Comparison of ENCODE assay signal across 8 mouse cellular contexts in the genomic region with DNA sequence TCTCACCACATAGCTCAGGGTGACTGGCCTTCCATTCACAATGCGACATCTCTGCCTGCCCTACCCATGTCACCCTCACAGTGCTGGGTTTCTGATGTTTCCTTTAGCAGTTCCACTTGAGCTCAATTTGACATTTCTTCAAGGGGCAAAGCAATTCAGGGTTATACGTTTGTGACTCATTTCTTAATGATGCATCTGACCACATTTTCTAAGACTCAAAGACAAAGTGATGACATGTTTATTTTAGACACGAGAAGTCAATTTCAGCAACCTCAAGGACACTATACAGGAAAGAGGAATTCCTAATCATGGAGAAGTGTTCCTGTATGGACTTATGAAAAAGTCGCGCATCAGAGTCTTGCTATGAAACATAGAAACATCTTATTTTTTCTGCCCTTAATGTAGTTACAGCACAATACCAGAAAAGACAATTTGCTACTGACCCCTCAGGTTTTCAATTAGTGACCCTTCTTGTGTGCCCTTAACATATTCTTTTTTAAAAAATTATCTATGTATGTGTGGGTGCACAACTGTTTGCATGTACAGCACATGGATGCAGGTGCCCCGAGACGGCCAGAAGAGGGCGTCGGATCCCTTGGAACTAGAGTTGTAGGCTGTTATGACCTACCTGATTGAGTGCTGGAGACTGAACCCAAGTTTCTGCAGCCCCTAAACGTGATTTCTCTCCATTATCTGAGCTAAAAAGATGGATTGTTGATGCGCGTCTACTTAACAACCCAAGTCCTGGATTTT. TPM values are rescaled to one million over a fixed set of nuclear protein-coding genes. Genes with fewer than 3 reads are reported as not detected.
A peak's percentile ranks its signal among the peaks of the same experiment; 100 is the strongest.
DNase-seq lines count a peak whose midpoint lies in the region; ATAC-seq and TF ChIP-seq lines count a peak whose summit lies in the region.

No protein-coding gene starts in this region.

- H3K27me3 ChIP-seq in heart, adult 2 months (ENCODE audit: control insufficient read depth, insufficient read depth, low read length) = no peaks in the 10 kb centered on the region
- no peaks in the 10 kb centered on the region for H3K27me3 ChIP-seq in myocyte (ENCODE audit: control insufficient read depth, insufficient read depth, insufficient read length)

- TF ChIP-seq POLR2A in heart, adult 2 months (IDR thresholded peaks at IDR 0.05; ENCODE audit: insufficient read depth, low read depth, low read length) = no peak
- TF ChIP-seq POLR2A in myocyte (IDR thresholded peaks at IDR 0.05; ENCODE audit: insufficient read length, low read depth) = no peak

- intact Hi-C loops in heart, adult 2 months (cut with DNase I) = loop anchor here (2.0 to 5.0 kb wide), 4 partner anchors 50 to 200 kb away; a partner anchor contains a TSS

- peak overlapping the region; percentile 69 for H3K4me2 ChIP-seq in myocyte (ENCODE audit: low read depth)

- peak overlapping the region; percentile 87 for H3K27ac ChIP-seq in heart, adult 2 months

- peak overlapping the region; percentile 86 for H3K4me3 ChIP-seq in heart, adult 2 months
- peak overlapping the region; percentile 45 for H3K4me3 ChIP-seq in myocyte

- peaks cover 1% of the 10 kb centered on the region; the same call in 1 of the 2 replicates for H3K4me1 ChIP-seq in heart, adult 2 months (ENCODE audit: control insufficient read depth, insufficient read depth, low read length)

- TF ChIP-seq CTCF in heart, adult 2 months (IDR thresholded peaks at IDR 0.05) = peak; percentile 55

- no peak overlapping the region for H3K9ac ChIP-seq in heart, adult 2 months (ENCODE audit: low read depth, low read length)

- H3K36me3 ChIP-seq in heart, adult 2 months (ENCODE audit: control insufficient read depth, insufficient read depth, low read length) = no peaks in the 10 kb centered on the region
- no peaks in the 10 kb centered on the region for H3K36me3 ChIP-seq in myocyte (ENCODE audit: control insufficient read depth, insufficient read depth)

- no peaks in the 10 kb centered on the region for H3K79me2 ChIP-seq in heart, adult 2 months (replicated peaks; ENCODE audit: control insufficient read depth, insufficient read depth, low read length)
- peaks cover 5% of the 10 kb centered on the region for H3K79me2 ChIP-seq in myocyte (ENCODE audit: control insufficient read depth, insufficient read depth)

- no peak for TF ChIP-seq EP300 in heart, adult 2 months (IDR thresholded peaks at IDR 0.05; ENCODE audit: insufficient read depth, low read depth, low read length)

- H3ac ChIP-seq in myocyte (ENCODE audit: control insufficient read depth, insufficient read length) = no peak overlapping the region

- ATAC-seq in CD4-positive, CD25-positive, alpha-beta regulatory T cell, adult 4 months = peak; percentile 16

- WGBS in heart, adult 2 months = 33% methylated on average over 12 of the region's 12 CpGs

- no peak for DNase-seq in heart, adult 2 months
- DNase-seq in heart, adult 18-20 months = no peak
- peak; percentile 48 for DNase-seq in cerebellum, adult 11-12 months
- peak; percentile 30 for DNase-seq in heart, postnatal 4 days
- peak; percentile 42 for DNase-seq in liver
- DNase-seq in urinary bladder, postnatal 4 days (ENCODE audit: low spot score in 2 of 2) = no peak

TF ChIP-seq in myocyte, 11 proteins besides CTCF, POLR2A, EP300 and RAD21:
- TF ChIP-seq TCF3 (IDR thresholded peaks at IDR 0.05; ENCODE audit: insufficient read length, low read depth) (no peak), E2F4 (IDR thresholded peaks at IDR 0.05; ENCODE audit: insufficient read depth) (no peak), CEBPB (IDR thresholded peaks at IDR 0.05; ENCODE audit: insufficient read depth, poor library complexity, severe bottlenecking) (no peak), REST (IDR thresholded peaks at IDR 0.05; ENCODE audit: insufficient read depth, insufficient read length) (no peak), MYOD1 (IDR thresholded peaks at IDR 0.05; ENCODE audit: control insufficient read depth in 1 of 3, insufficient read length in 2 of 3, low read depth in 2 of 3) (no peak), POLR2AphosphoS2 (IDR thresholded peaks at IDR 0.05; ENCODE audit: insufficient read length, low read depth) (no peak), MAX (IDR thresholded peaks at IDR 0.05; ENCODE audit: low read depth) (no peak), MYOG (IDR thresholded peaks at IDR 0.05; ENCODE audit: control insufficient read depth in 1 of 3, insufficient read depth in 1 of 3, insufficient read length in 2 of 3, low read depth in 2 of 3) (no peak), USF1 (IDR thresholded peaks at IDR 0.05; ENCODE audit: low read depth) (no peak), TCF12 (IDR thresholded peaks at IDR 0.05; ENCODE audit: insufficient read depth, poor library complexity, severe bottlenecking) (no peak), SRF (IDR thresholded peaks at IDR 0.05; ENCODE audit: control insufficient read depth, insufficient read length, low read depth) (no peak)

RNA-seq across cellular contexts. Expression of a gene that starts 0.5 kb away (rescaled TPM):
- total RNA-seq in heart, adult 2 months (2021) = 10 to 100 TPM; 54.1 to 76.7 TPM
- polyA plus RNA-seq in heart, adult 2 months (2012; rRNA removed) = 24.1 and 53.9 TPM in 2 replicates
- 10 to 100 TPM; 51.0 to 54.6 TPM for total RNA-seq in heart, adult 18-20 months (2021)
- polyA plus RNA-seq in CD4-positive, CD25-positive, alpha-beta regulatory T cell, adult 4 months (2017; shearing (Covaris generic)) = 10 to 100 TPM; 12.5 to 13.6 TPM
- total RNA-seq in heart, postnatal 4 days (2021) = 10 to 100 TPM; 22.4 to 22.6 TPM
- 4.2 TPM for polyA plus RNA-seq in myocyte (2012; fragmentation: generic; extraction: Trizol)

RNA-seq across cellular contexts. Expression of a gene that starts 4.3 kb away (rescaled TPM):
- 10 to 100 TPM; 18.7 to 21.3 TPM for total RNA-seq in heart, adult 2 months (2021)
- 13.6 and 22.0 TPM in 2 replicates for polyA plus RNA-seq in heart, adult 2 months (2012; rRNA removed)
- total RNA-seq in heart, adult 18-20 months (2021) = 10 to 100 TPM; 19.9 to 22.7 TPM
- polyA plus RNA-seq in CD4-positive, CD25-positive, alpha-beta regulatory T cell, adult 4 months (2017; shearing (Covaris generic)) = 10 to 100 TPM; 16.8 to 20.7 TPM
- total RNA-seq in heart, postnatal 4 days (2021) = 10 to 100 TPM; 30.7 to 34.1 TPM
- polyA plus RNA-seq in myocyte (2012; fragmentation: generic; extraction: Trizol) = 51.0 TPM

RNA-seq across cellular contexts. Expression of a gene that starts 50.4 kb away (rescaled TPM):
- total RNA-seq in heart, adult 2 months (2021) = 10 to 100 TPM; 64.4 to 69.5 TPM
- 39.3 and 94.6 TPM in 2 replicates for polyA plus RNA-seq in heart, adult 2 months (2012; rRNA removed)
- total RNA-seq in heart, adult 18-20 months (2021) = 10 to 100 TPM; 75.5 to 77.6 TPM
- polyA plus RNA-seq in CD4-positive, CD25-positive, alpha-beta regulatory T cell, adult 4 months (2017; shearing (Covaris generic)) = under 1 TPM; 0.94 to 0.98 TPM
- 10 to 100 TPM; 65.9 to 67.2 TPM for total RNA-seq in heart, postnatal 4 days (2021)
- 2.4 TPM for polyA plus RNA-seq in myocyte (2012; fragmentation: generic; extraction: Trizol)

Comparison
In these comparisons a context has a peak if more than half of its experiments do, and no peak if none do; other contexts are left out.
1. DNase-seq: peak in cerebellum, adult 11-12 months (single experiment), heart, postnatal 4 days (single experiment) and liver (single experiment); none in heart, adult 2 months (0 of 2), heart, adult 18-20 months (0 of 2) and urinary bladder, postnatal 4 days (0 of 2).